Mouse (Mus musculus) myocyte (in vitro differentiated cells): ENCODE data around the gene Plekha7. TPM values are rescaled to one million over a fixed set of nuclear protein-coding genes. Genes with fewer than 3 reads are reported as not detected.

Experiments
- H3K27me3 ChIP-seq: one replicate; pipeline ENCODE4 v1.6.1; 2011; ENCODE audit not compliant: control insufficient read depth, insufficient read depth, insufficient read length
- H3K36me3 ChIP-seq: one replicate; pipeline ENCODE4 v1.6.1; 2011; ENCODE audit not compliant: control insufficient read depth, insufficient read depth
- H3K4me2 ChIP-seq: one replicate; pipeline ENCODE4 v1.6.1; 2011; ENCODE audit warnings: low read depth, control low read depth
- H3K4me3 ChIP-seq: one replicate; pipeline ENCODE4 v1.5.1; 2011; ENCODE audit warnings: mild to moderate bottlenecking, control low read depth, moderate library complexity
- H3K79me2 ChIP-seq: one replicate; pipeline ENCODE4 v1.6.1; 2011; ENCODE audit not compliant: control insufficient read depth, insufficient read depth
- H3ac ChIP-seq: one replicate; pipeline ENCODE4 v1.6.1; 2011; ENCODE audit not compliant: control insufficient read depth, insufficient read length
- CEBPB ChIP-seq: IDR thresholded peaks from 2 replicates; pipeline ENCODE4 v1.6.1; 2011; ENCODE audit warnings: mild to moderate bottlenecking, moderate library complexity; ENCODE audit not compliant: poor library complexity, insufficient read depth, severe bottlenecking
- E2F4 ChIP-seq: IDR thresholded peaks from one replicate; pipeline ENCODE4 v1.6.1; 2011; ENCODE audit warnings: mild to moderate bottlenecking, control low read depth, moderate library complexity; ENCODE audit not compliant: insufficient read depth
- MAX ChIP-seq: IDR thresholded peaks from one replicate; pipeline ENCODE4 v1.6.1; 2011; ENCODE audit warnings: low read depth, mild to moderate bottlenecking, control low read depth
- MYOD1 ChIP-seq, 3 experiments: IDR thresholded peaks; one replicate each; pipeline ENCODE4 v1.6.1; 2011; ENCODE audit warnings: control low read depth in 2 of 3, low read depth in 2 of 3, mild to moderate bottlenecking in 2 of 3, moderate library complexity in 1 of 3; ENCODE audit not compliant: insufficient read length in 2 of 3, control insufficient read depth in 1 of 3
- MYOG ChIP-seq, 3 experiments: IDR thresholded peaks; one replicate each; pipeline ENCODE4 v1.6.1; 2011; ENCODE audit warnings: control low read depth in 2 of 3, low read depth in 2 of 3, mild to moderate bottlenecking in 2 of 3; ENCODE audit not compliant: insufficient read length in 2 of 3, control insufficient read depth in 1 of 3, insufficient read depth in 1 of 3
- POLR2A ChIP-seq: IDR thresholded peaks from one replicate; pipeline ENCODE4 v1.6.1; 2011; ENCODE audit warnings: low read depth, mild to moderate bottlenecking, control low read depth, moderate library complexity; ENCODE audit not compliant: insufficient read length
- POLR2AphosphoS2 ChIP-seq: IDR thresholded peaks from one replicate; pipeline ENCODE4 v1.6.1; 2011; ENCODE audit warnings: low read depth, control low read depth; ENCODE audit not compliant: insufficient read length
- REST ChIP-seq: IDR thresholded peaks from one replicate; pipeline ENCODE4 v1.6.1; 2011; ENCODE audit warnings: mild to moderate bottlenecking, control low read depth, moderate library complexity; ENCODE audit not compliant: insufficient read depth, insufficient read length
- SRF ChIP-seq: IDR thresholded peaks from one replicate; pipeline ENCODE4 v1.6.1; 2011; ENCODE audit warnings: low read depth; ENCODE audit not compliant: control insufficient read depth, insufficient read length
- TCF12 ChIP-seq: IDR thresholded peaks from one replicate; pipeline ENCODE4 v1.6.1; 2011; ENCODE audit warnings: mild to moderate bottlenecking, control low read depth; ENCODE audit not compliant: poor library complexity, insufficient read depth, severe bottlenecking
- TCF3 ChIP-seq: IDR thresholded peaks from one replicate; pipeline ENCODE4 v1.6.1; 2011; ENCODE audit warnings: low read depth, control low read depth; ENCODE audit not compliant: insufficient read length
- USF1 ChIP-seq: IDR thresholded peaks from one replicate; pipeline ENCODE4 v1.6.1; 2011; ENCODE audit warnings: low read depth, mild to moderate bottlenecking, control low read depth, moderate library complexity
- polyA plus RNA-seq: library from polyadenylated mRNA; unstranded; fragments of >200 nt; fragmentation: generic; extraction: Trizol; gene quantifications from one replicate; pipeline ENCODE4 v1.2.1, GENCODE M21; 2012; ENCODE audit warnings: missing spikeins

The Plekha7 gene
- polyA plus RNA-seq, 1 experiment, result 2.6 TPM

- H3K36me3 ChIP-seq, result no peaks in the 10 kb centered on the region
- TF ChIP-seq REST (no peak), SRF (no peak), E2F4 (no peak), POLR2A (no peak), MAX (no peak), TCF3 (no peak), POLR2AphosphoS2 (no peak), CEBPB (no peak), TCF12 (no peak), MYOG (IDR thresholded peaks at IDR 0.05; ENCODE audit: control insufficient read depth in 1 of 3, insufficient read depth in 1 of 3, insufficient read length in 2 of 3, low read depth in 2 of 3) (no peak), USF1 (no peak), MYOD1 (IDR thresholded peaks at IDR 0.05; ENCODE audit: control insufficient read depth in 1 of 3, insufficient read length in 2 of 3, low read depth in 2 of 3) (no peak)
Observed at GRCm38 (mm10) chr7:116223010-116223783, 85.0 kb downstream of the Plekha7 start.

GRCm38 (mm10) chr7:116222288-116223009, 85.7 kb downstream of the Plekha7 start:
- Histone ChIP-seq H3K4me2 (no peak overlapping the region), H3ac (no peak overlapping the region)
- TF ChIP-seq MAX (no peak), MYOD1 (IDR thresholded peaks at IDR 0.05; ENCODE audit: control insufficient read depth in 1 of 3, insufficient read length in 2 of 3, low read depth in 2 of 3) (no peak), E2F4 (no peak), POLR2AphosphoS2 (no peak), USF1 (no peak), POLR2A (no peak), REST (no peak), TCF12 (no peak), MYOG (IDR thresholded peaks at IDR 0.05; ENCODE audit: control insufficient read depth in 1 of 3, insufficient read depth in 1 of 3, insufficient read length in 2 of 3, low read depth in 2 of 3) (no peak), CEBPB (no peak), TCF3 (no peak), SRF (no peak)

More at GRCm38 (mm10) chr7:116223010-116223783, 85.0 kb downstream of the Plekha7 start:
- H3K4me3 ChIP-seq, result no peak overlapping the region
- no peaks in the 10 kb centered on the region for H3K27me3 ChIP-seq
- H3ac ChIP-seq, result no peak overlapping the region
- no peak overlapping the region for H3K4me2 ChIP-seq
- H3K79me2 ChIP-seq, result no peaks in the 10 kb centered on the region

GRCm38 (mm10) chr7:116221883-116222282, 86.3 kb downstream of the Plekha7 start:
- no peaks in the 10 kb centered on the region for H3K36me3 ChIP-seq
- H3K27me3 ChIP-seq, result no peaks in the 10 kb centered on the region
- no peak overlapping the region for H3K4me2 ChIP-seq
- H3K79me2 ChIP-seq, result no peaks in the 10 kb centered on the region
- H3ac ChIP-seq, result no peak overlapping the region
- H3K4me3 ChIP-seq, result no peak overlapping the region
- TF ChIP-seq TCF3 (no peak), POLR2AphosphoS2 (no peak), MYOG (IDR thresholded peaks at IDR 0.05; ENCODE audit: control insufficient read depth in 1 of 3, insufficient read depth in 1 of 3, insufficient read length in 2 of 3, low read depth in 2 of 3) (no peak), E2F4 (no peak), TCF12 (no peak)

More at GRCm38 (mm10) chr7:116222288-116223009, 85.7 kb downstream of the Plekha7 start:
- H3K27me3 ChIP-seq, result no peaks in the 10 kb centered on the region
- no peaks in the 10 kb centered on the region for H3K79me2 ChIP-seq
- no peaks in the 10 kb centered on the region for H3K36me3 ChIP-seq
- no peak overlapping the region for H3K4me3 ChIP-seq

GRCm38 (mm10) chr7:116220103-116220707, 88.0 kb downstream of the Plekha7 start:
- Histone ChIP-seq H3K4me3 (no peak overlapping the region), H3K36me3 (no peaks in the 10 kb centered on the region)
- TF ChIP-seq USF1 (no peak), POLR2AphosphoS2 (no peak), MAX (no peak), TCF3 (no peak), E2F4 (no peak), CEBPB (no peak), POLR2A (no peak), SRF (no peak), TCF12 (no peak)

More at GRCm38 (mm10) chr7:116220103-116220707, 88.0 kb downstream of the Plekha7 start:
- no peak overlapping the region for H3K4me2 ChIP-seq
- H3K79me2 ChIP-seq, result no peaks in the 10 kb centered on the region
- H3ac ChIP-seq, result no peak overlapping the region
- H3K27me3 ChIP-seq, result no peaks in the 10 kb centered on the region
